Mouse (Mus musculus) ovary, adult 18-20 months (tissue): ENCODE results near the gene Dennd6a.
A peak's percentile ranks its signal among the peaks of the same experiment; 100 is the strongest.

Experiments
- DNase-seq: peaks from one replicate; pipeline ENCODE4 v3.0.0; 2022; ENCODE audit warnings: low spot score, mixed read lengths

Dennd6a gene

DNA sequence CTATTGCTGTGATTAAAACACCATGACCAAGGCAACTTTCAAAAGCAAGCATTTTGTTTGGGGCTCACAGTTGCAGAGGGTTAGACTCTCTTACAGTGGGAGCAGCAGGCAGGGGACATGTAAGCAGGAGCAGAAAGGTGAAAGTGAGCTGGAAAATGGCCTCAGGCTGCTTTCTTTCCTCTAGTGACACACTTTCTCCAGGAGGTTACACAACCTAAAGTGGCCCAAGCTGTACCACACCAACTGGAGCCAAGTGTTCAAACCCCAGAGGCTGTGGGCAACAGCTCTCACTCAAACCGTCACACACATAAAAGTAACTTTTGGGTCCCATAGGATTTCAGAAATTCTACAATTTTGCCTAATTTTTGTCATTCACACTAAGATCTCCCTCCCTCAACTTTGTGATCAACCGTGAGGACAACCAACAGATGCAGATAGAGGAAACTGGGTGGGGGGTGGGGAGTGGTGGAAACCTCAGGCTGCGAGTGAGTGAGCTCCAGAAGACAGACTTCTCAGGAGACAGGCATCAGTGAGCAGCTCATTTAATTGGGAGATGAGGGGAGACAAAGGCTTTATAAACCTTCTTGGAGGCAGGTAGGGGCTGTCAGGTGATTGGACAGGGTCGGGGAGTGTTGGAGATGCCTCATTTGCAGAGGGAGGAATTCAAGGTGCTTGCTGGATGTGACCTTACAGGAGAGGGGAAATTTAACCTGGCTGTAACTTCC is 1.5 kb upstream of the Dennd6a start:
- DNase-seq: no peak

DNA sequence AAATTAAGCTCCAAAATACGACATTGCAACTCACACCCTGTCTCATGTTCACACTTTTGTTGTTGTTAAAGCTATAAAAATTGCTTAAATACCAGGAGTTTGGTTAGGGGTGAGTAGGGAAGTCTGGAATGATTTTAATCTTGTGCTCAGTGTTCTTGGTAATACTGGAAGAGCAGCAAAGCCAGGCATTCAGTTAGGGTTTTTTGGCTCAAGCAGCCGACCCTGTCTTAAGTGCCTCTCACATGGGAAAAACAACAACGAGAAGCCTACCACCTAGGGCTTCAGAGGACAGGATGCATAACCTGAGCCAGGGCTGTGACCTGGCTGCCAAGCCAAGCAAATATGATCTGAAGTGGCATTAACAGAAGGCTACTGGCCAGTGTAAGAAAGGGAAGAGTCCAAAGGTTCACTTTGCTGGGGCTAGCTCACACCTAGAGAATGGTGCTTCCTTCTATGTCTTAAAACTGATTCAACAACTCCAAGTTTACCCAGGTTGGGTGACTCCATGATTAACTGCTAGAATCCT is 2.7 kb downstream of the Dennd6a start:
- DNase-seq: no peak

DNA sequence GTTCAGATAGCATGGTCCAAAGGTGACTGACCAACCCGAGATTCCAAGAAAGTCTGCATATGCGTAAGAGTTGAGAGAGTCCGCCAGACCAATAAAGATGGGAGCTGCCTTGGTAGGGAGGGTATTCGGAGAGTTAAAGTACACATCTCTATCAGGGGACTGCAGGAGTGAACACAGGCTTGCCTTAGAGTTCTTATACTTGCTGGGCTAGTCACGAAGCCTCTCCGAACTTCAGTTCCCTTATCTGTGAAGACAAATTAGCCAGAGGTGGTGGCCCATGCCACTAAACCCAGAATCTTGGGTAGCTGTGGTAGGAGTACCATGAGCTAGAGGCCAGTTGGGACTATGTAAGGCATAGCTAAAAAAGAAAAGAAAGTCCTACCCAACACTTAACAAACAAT is 5.1 kb downstream of the Dennd6a start:
- DNase-seq: no peak

DNA sequence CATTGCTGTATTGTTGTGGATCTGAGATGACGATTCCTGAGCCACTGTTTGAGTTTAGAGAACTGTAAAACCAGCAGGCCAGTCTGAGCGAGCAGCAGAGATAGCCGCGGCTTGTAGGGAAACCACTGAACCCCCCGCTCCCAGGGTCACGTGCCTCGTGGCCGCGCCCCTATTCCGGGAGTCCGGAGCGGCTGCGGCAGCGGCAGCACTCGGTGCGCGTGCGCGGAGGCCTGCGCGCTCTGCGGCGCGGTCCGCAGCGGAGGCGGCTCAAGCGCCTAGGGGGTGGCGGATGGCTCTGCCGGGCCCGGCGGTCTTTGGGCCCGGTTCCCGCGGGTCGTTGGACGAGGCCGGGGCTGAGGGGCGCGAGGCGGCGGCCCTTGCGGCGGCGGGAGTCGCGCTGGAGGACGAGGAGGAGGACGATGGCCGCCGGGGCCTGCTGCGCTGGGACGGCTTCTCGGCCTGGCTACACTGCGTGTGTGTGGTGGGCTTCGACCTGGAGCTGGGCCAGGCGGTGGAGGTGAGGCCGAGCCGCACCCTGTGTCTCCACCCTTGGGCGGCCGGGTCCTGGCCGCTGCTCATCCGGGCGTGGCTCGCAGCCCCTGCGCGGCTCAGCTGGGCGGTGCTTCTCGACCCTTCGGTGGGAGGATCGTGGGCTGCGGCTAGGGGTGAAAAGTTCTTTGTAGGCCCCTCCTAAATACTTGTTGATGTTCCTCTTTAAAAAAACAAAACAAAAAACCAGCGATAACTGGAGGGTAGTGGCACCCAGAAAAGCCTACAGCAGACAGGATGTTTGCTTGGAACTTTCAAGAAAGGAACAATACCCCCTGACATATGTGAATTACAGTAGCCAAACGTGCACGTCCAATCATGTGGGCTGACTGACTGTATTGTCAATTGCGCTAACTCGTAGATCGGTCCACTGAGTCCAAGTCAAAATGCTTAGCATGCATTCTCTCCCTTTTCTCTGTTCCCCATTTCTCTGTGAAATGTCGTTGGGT is 6.0 kb downstream of the Dennd6a start:
- DNase-seq: peak; percentile 88

DNA sequence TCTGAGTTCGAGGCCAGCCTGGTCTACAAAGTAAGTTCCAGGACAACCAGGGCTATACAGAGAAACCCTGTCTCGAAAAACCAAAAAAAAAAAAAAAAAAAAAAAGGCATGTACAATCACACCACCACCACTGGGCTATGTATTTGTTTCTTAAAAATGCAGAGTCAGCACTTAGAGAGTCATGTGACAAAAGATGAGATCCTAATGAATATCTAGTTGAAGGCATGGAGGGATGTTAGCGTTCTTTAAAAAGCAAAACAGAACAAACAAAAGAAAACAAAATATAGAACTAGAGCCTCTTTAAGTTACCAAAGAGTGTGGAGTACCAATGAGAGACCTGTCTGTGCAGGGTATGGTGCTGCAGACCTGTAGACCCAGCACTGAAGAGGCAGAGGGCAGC is 10.0 kb downstream of the Dennd6a start:
- DNase-seq: no peak

DNA sequence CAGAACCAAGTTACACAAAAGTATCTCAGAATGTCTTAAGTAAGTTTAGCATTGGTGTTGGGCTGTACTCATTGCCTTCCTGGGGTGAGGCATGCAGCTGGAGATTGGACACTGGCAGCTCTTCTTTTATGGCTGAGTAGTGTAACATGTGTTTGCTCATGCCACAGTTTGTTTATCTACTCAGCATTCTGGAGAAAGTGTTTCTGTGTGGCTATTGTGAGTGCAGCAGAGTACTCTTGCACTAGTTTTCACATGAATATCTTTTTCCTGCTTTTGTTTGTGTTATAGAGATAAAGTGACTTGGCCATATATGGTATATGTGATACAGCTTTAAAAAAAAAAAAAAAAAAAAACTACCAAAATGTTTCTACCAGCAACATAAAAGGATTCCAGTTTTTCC is 13.5 kb downstream of the Dennd6a start:
- no peak for DNase-seq

DNA sequence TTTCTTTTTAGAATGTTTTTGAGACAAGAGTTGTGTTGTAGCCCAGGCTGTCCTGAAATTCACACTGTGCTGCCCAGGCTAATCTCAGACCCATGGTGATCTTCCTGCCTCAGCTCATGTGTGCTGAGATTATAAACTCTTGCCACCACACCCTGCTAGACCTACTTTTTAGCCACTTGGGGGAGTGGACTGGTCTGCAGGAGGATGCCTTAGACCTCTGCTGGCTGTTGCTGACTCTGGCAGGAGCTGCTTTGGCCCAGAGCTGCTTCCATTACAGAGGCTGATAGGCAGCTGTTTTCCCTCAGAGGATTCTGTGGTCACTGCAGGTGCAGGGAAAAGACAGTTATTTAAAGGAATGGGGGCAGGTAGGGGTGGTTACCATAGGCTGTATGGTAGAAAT is 17.7 kb downstream of the Dennd6a start:
- DNase-seq: no peak

DNA sequence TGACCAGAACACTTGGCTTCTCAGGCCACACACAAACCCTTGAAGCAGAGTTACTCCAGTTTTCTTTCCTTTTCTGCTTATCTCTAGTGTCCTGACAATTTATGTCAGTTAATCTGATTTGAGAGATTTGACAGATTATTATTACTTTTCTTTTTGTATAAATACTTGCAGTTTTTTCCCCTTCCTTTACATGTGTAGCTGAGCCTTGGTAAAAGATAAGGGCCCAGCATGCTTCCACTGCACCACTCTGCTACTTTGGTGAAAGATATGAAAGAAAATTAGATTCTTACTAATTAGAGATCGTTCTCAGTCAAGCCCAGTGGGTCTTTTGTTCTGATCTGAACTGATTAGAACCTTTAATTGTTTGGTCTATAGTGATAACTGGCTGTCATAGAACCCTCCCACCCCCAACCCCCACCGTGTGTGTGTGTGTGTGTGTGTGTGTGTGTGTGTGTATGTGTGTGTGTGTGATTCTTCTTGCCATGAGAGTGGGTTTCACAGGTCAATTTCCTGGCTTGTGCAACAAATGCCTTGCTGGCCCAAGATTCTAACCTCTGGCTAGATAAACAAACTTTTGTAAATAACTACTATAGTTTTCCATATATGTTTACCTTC is 19.7 kb downstream of the Dennd6a start:
- no peak for DNase-seq

DNA sequence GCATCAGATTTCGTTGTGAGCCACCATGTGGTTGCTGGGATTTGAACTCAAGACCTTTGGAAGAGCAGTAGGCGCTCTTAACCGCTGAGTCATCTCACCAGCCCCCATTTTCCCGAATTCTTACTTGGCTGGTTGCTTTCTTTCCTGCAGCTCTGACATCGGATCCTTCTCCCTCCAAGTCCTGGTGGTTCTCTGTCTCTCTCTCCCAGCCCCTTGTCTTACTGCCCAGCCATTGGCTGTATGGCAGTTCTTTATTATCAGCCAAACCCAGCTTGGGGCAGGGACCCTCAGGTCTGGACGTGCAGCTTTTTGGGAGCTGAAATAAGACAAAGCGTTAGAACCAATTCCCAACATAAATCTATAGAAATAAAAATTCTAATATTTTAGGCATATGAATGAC is 21.5 kb downstream of the Dennd6a start:
- no peak for DNase-seq

DNA sequence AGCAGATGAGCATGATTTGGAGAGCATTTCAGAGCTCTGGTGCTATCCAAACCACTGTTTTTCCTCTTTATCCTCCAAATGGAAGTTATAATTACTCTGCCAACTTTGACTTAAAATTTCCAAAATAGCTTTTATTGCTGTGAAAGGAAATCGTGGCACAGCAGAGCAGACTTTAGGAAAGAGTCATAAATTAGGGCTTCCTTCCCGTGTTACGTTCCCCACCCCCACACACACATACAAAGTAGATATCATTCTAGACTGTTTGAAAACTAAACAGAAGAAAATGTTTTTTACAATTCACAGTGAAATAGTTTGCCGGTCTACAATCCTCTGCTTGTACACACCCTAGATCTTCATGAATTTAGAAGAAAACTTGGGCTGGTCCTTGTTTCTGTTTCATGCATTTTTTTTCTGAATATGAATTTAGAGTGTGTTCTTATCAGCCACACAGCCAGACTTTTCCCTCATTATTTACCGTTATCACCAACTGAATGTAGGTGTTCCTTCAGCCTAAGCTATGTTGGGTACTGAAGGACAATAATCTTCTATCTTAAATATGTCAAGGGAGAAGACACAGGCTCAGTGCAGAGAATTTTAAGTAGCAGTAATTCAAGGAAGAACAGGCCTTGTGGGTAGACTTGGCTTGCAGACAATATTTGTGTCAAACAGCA is 22.2 kb downstream of the Dennd6a start:
- DNase-seq: no peak

DNA sequence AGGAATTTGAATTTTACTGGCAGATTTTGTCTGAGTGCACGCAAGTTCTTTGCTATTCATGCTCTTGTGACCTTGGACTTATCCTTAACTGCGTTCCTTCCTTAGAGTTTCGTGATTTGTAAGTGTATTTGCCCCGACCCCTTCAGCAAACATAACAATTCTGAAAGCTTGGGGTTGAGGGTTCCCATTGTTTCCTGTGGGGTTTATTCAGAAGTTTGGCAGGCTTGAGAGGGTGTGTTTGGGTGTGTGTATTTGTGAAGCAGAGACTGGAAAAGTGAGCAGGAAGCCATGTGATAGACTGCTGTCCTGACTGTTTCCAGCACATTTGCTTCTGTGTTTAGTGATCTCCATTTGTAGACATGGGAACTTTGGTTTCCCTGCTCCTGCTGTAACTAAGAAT is 31.7 kb downstream of the Dennd6a start:
- DNase-seq: no peak

DNA sequence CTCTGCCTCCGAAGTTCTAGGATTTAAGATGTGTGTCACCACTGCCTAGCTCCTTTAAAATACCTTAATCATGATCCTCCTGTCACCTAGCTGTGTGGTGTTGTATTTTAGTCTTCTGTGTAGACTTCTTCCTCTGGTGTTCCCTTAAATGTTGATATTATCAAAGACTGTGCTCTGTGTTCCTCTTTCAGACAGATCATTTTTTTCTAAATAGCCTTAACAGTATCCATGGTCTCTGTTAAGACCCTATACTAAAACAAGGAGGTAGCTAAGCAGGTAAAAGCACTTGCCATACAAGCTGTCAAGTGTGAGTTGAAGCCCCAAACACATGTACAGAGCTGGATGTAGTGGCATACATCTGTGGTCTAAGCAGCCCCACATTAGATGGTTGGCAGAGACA is 36.0 kb downstream of the Dennd6a start:
- DNase-seq: no peak

DNA sequence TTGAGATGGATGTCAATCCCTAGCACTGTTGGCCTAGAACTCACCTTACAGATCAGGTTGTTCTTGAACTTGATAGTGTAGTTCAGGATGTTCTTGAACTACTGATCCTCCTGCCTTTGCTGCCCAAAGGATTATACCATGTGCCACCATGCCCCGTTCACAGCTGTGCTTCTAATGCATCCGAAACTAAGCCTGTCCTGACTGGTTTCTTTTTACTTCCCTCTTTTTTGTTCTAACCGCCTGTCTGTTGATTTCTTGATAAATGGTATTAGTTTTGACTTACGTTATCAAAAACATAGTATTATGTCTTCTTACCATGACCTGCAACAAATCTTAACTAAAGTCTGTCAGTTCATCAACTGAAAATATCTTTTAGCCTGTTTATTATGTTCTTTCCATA is 37.0 kb downstream of the Dennd6a start:
- no peak for DNase-seq

DNA sequence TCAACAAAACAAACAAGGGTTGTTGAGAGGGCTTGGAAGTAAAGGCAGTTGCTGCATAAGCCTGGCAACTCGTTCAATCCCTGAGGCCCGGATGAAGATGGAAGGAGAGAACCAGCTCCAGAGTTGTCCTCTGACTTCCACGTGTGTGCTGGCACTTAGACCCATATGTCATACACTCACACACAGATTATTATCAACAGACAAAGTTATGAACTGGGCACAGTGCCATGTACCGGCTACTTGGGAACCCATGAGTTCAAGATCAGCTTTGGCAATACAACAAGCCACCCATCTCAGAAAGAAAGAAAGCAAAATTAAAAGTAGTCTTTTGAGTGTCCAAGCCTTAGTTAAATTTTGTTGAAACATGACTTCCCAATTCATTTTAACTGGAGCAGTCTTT is 51.6 kb downstream of the Dennd6a start:
- DNase-seq: no peak

DNA sequence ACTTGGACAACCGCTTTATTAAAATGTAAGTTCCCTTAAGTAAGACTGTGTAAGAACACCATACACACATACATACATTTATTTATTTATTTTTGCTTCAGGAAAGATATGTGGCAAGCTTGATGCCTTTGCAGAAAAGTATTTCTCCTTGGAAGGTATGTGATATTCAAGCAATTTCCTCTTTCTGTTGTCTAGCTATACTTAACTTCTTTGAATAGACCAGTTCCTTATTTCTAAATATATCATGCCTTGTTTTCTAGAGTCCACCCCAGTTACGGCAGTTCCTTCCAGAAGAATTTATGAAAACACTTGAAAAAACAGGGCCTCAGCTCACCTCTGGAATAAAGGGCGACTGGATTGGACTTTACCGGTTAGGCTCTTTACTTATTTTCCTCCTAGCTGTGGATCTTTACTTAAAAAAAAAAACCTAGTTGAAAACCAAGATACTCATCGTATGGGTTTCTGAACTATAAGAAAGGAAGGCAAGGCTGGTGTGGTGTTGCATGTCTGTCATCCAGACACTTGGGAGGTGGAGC is 53.0 kb downstream of the Dennd6a start:
- no peak for DNase-seq

DNA sequence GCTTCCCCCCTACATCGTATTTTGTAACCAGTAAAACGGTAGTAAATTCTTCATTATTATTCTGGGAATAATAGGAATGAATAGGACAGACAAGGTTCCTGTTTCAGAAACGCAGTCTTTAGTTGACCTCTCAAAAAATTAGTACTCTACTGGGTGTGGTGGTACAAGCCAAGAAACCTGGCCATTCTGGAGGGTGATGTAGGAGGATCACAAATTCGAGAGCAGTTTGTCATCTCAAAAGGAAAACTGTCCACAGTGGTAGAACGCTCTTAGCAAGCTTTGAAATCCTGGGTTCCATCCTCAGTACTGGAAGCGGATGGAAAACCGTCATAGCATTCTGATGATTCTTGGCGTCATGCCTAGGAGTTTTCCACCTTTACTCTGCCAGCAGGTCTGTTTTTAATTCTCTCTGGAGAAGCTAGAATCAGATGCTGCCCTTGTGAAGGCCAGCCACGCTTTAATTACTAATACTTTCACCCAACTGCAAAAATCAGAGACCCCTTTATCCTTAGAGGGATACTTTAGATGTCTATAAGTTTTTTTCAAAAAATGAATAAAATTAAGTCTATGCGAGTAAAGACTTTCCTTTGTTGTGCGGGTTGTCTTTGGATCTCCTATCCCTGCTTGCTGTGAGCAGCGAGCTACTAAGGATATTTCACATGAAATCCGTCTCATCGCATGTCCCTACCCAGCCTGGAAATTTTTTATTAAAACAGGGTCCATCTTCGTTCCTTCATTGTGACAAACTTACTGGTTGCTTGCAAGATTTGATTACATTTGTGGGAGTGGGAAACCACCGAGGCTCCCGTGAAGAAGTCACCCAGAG is 63.6 kb downstream of the Dennd6a start:
- DNase-seq: no peak

DNA sequence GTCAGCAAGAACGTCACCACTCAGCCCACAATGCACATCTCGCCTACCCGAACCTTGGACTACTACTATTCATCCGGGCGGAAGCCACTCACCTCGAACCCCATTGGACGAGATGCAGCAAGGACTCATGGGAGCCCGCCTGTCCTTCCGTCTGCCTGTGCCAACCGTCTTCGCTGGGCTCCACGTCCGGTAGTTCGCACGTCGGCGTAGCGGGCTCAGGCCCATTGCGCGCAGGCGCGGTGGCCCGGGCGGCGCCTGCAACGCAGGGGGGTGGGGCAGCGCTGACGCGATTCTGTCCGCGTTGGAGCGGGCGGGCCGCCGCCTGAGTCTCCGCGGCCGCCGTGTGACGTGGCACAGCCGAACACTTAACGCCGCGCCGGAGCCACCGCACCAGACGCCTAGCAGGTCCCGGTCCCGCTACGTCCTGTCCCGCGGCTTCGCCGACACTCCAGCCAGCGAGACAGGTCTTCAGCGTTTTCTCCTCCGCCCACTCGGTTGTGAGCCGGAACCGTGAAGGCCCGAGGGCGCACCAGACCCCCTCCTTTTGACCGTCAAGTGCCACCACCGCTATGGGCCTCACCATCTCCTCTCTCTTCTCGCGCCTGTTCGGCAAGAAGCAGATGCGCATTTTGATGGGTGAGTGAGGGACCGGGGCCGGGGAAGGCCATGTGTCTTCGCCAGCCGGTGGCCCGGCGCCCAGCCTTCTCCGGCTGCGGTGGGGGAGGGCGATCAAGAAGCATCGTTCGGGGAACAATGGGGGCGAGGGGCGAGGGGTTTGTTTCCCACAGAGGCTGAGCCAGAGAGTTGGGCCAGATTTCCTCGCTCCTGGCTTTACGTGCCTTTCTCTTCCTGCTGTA is 64.4 kb downstream of the Dennd6a start, which contains the start of gene Arf4:
Gene Arf4 (plus strand): TSS at position 224 of the 857 bp plus-strand sequence.
- peak; percentile 98 for DNase-seq

DNA sequence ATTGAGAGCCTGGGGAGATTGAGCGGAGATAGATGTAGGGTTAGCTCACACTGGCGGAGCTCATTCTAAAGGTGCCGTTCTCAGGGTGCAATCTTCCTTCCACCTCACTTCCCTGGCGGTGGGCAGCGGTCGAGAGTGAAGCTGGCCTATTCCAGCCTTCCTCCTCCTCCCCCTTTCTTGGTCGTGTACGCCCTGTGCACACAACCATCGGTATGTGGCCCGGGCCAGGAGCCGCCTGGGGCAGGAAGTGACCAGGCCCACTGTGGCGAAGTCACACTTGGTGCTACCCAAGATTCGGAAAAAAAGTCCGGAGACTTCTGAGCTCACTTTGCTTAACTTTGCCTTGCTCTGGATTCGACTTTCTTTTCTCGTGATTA is 65.0 kb downstream of the Dennd6a start:
- peak; percentile 32 for DNase-seq

DNA sequence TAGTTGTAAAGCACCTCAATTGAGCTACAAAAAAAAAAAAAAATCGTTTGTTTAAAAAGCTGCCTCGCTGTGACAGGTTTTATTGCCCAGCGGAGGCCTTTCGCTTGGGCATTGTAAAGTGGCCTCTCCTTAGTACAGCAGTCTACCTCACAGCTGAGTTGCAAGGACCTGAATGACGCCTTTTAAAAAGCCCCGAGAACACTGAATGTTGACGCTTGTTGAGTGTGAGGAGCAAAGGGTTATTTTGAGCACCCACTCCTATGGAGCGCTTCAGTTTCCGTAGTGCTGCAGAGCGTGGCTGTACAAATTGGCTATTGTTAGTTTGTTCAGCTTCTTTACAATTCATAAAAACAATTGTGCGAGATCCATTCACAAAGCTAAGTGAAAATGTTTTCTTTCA is 65.6 kb downstream of the Dennd6a start:
- DNase-seq: no peak

DNA sequence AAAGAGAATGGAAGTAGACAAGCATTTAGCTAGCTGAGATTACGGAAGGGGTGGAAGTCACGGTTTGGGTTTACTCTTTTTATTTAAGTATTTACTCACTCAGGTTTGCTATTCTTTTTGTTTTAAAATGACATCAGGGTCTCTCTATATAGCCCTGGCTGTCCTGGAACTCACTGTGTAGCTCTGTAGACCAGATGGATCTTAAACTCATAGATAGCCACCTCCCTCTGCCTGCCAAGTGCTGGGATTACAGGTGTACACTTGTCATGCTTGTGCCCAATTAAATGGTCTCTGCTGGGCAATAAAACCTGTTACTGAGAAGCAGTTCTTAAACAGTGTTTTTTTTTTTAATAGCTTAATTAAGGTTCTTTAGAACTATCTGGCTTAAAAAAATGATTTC is 66.3 kb downstream of the Dennd6a start:
- DNase-seq: no peak
